Mouse (Mus musculus) heart, adult 8-10 months (tissue): ENCODE measurements around the gene Prdm16. TPM values are rescaled to one million over a fixed set of nuclear protein-coding genes. Genes with fewer than 3 reads are reported as not detected.

Source experiments
- DNase-seq: peaks from one replicate; pipeline ENCODE4 v3.0.0; 2022; ENCODE audit warnings: low spot score
- total RNA-seq, 4 experiments: library from RNA; stranded (reverse); gene quantifications; 2 replicates each; pipeline ENCODE4 v1.2.4; 2022

The Prdm16 gene
- total RNA-seq, 4 experiments from 2014 or later = 12.6 to 15.7 (median 14.3) TPM

GRCm38 (mm10) chr4:154480544-154481260 is 156.0 kb downstream of the Prdm16 start:
- DNase-seq = no peak

- no peak for DNase-seq
Observed at GRCm38 (mm10) chr4:154480143-154480542, 156.5 kb downstream of the Prdm16 start.

- DNase-seq = no peak
Observed at GRCm38 (mm10) chr4:154478933-154479613, 157.6 kb downstream of the Prdm16 start.

- no peak for DNase-seq
Observed at GRCm38 (mm10) chr4:154473571-154474307, 162.9 kb downstream of the Prdm16 start.

- no peak for DNase-seq
Observed at GRCm38 (mm10) chr4:154472569-154472968, 164.1 kb downstream of the Prdm16 start.

- DNase-seq = no peak
Observed at GRCm38 (mm10) chr4:154471447-154472101, 165.1 kb downstream of the Prdm16 start.

GRCm38 (mm10) chr4:154466305-154466704 is 170.4 kb downstream of the Prdm16 start:
- no peak for DNase-seq

- DNase-seq = no peak
Observed at GRCm38 (mm10) chr4:154465123-154465522, 171.6 kb downstream of the Prdm16 start.

GRCm38 (mm10) chr4:154460021-154460420 is 176.7 kb downstream of the Prdm16 start:
- no peak for DNase-seq

- DNase-seq = no peak
Observed at GRCm38 (mm10) chr4:154457756-154458155, 178.9 kb downstream of the Prdm16 start.

GRCm38 (mm10) chr4:154456265-154456822 is 180.3 kb downstream of the Prdm16 start:
- DNase-seq = no peak

- no peak for DNase-seq
Observed at GRCm38 (mm10) chr4:154450441-154450840, 186.2 kb downstream of the Prdm16 start.

- DNase-seq = no peak
Observed at GRCm38 (mm10) chr4:154450036-154450435, 186.6 kb downstream of the Prdm16 start.

GRCm38 (mm10) chr4:154449343-154449742 is 187.3 kb downstream of the Prdm16 start:
- peak; percentile 20 for DNase-seq

- DNase-seq = no peak
Observed at GRCm38 (mm10) chr4:154445721-154446120, 191.0 kb downstream of the Prdm16 start.

GRCm38 (mm10) chr4:154442645-154443304 is 193.9 kb downstream of the Prdm16 start:
- no peak for DNase-seq

- DNase-seq = no peak
Observed at GRCm38 (mm10) chr4:154439455-154440052, 197.1 kb downstream of the Prdm16 start.

GRCm38 (mm10) chr4:154438610-154439009 is 198.1 kb downstream of the Prdm16 start:
- no peak for DNase-seq

GRCm38 (mm10) chr4:154429770-154430169 is 206.9 kb downstream of the Prdm16 start:
- no peak for DNase-seq

- no peak for DNase-seq
Observed at GRCm38 (mm10) chr4:154426901-154427300, 209.8 kb downstream of the Prdm16 start.

GRCm38 (mm10) chr4:154425284-154425683 is 211.4 kb downstream of the Prdm16 start:
- DNase-seq = peak; percentile 32
